Mouse (Mus musculus) spleen, postnatal 0 days (tissue): ENCODE results near the gene Cnnm2. TPM values are rescaled to one million over a fixed set of nuclear protein-coding genes. Genes with fewer than 3 reads are reported as not detected.

ENCODE experiments used
- polyA plus RNA-seq: library from polyadenylated mRNA; unstranded; fragments of >200 nt; fragmentation: Nextera tagmentation; extraction: Ambion mirVana; gene quantifications from 2 replicates; pipeline ENCODE4 v1.2.1, GENCODE M21; 2015

The Cnnm2 gene
- polyA plus RNA-seq: 3.8 and 4.3 TPM in 2 replicates

DNA sequence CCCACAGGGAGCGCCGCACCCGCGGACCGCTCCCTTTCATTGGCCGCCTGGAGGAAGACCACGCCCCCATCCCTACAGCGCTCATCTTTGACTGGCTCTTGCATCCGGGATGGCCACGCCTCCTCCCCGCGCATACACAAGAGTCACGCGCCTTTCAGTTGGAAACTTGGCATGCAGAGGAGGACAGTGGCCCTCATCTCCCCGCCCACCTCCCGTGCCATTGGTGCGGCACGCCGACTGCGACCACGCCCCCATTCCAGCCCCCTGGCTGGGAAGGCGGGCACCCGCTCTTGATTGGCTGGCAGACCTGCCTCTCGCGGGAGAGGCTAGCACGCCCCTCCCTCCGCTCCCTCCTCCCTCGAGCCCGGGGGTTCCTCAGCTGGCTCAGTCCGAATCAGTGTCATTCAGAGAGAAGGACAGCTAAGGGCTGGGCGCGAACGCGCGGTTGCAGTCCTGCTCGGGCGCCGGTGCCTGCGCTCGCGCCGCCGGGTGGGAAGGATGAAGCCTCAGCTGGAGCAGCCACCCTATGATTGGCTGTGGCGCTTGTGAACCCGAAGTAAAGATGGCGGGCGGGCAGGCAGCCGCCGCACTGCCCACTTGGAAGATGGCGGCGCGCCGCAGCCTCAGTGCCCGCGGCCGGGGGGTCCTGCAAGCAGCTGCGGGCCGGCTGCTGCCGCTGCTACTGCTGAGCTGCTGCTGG is at the start of gene Cnnm2:
Gene Cnnm2 (plus strand): TSS at position 350 of the 700 bp plus-strand sequence.

Other genes with a start within 250 kb of the Cnnm2 start
- gene Arl3, start 188.4 kb upstream of the Cnnm2 start, polyA plus RNA-seq: 22.2 and 24.3 TPM in 2 replicates
- 7.1 and 9.3 TPM in 2 replicates for gene Sfxn2, start 188.2 kb upstream of the Cnnm2 start, polyA plus RNA-seq
- gene Wbp1l, start 162.5 kb upstream of the Cnnm2 start, polyA plus RNA-seq: 20.5 and 23.1 TPM in 2 replicates
- gene Cyp17a1, start 88.4 kb upstream of the Cnnm2 start, polyA plus RNA-seq: not detected in 2 replicates
- gene Borcs7, start 71.7 kb upstream of the Cnnm2 start, polyA plus RNA-seq: 10.2 and 12.0 TPM in 2 replicates
- 9.5 and 11.6 TPM in 2 replicates for gene As3mt, start 54.1 kb upstream of the Cnnm2 start, polyA plus RNA-seq